Mouse (Mus musculus) cerebellum, adult 9-11 months (tissue): Measurements from ENCODE around the gene Mospd1.

Experiments used
- DNase-seq: peaks from one replicate; pipeline ENCODE4 v3.0.0; 2022

Gene Mospd1

GRCm38 (mm10) chrX:53370366-53370740 is at the start of gene Mospd1:
Mospd1 (minus strand) TSS chrX:53370502.
- DNase-seq, result peak; percentile 83

GRCm38 (mm10) chrX:53386362-53386761 is 16.1 kb upstream of the Mospd1 start:
- DNase-seq, result no peak

- DNase-seq, result no peak
Observed at GRCm38 (mm10) chrX:53383122-53383521, 12.8 kb upstream of the Mospd1 start.

- DNase-seq, result peak; percentile 20
Observed at GRCm38 (mm10) chrX:53369534-53370365, 552 bp downstream of the Mospd1 start.

- DNase-seq, result no peak
Observed at GRCm38 (mm10) chrX:53364668-53365383, 5.5 kb downstream of the Mospd1 start.

GRCm38 (mm10) chrX:53348374-53348773 is 21.9 kb downstream of the Mospd1 start:
- no peak for DNase-seq

GRCm38 (mm10) chrX:53341531-53341930 is 28.8 kb downstream of the Mospd1 start:
- peak; percentile 10 for DNase-seq

- no peak for DNase-seq
Observed at GRCm38 (mm10) chrX:53337355-53337754, 32.9 kb downstream of the Mospd1 start.

GRCm38 (mm10) chrX:53330396-53330795 is 39.9 kb downstream of the Mospd1 start:
- no peak for DNase-seq

GRCm38 (mm10) chrX:53321111-53321510 is 49.2 kb downstream of the Mospd1 start:
- no peak for DNase-seq

- DNase-seq, result no peak
Observed at GRCm38 (mm10) chrX:53320564-53320963, 49.7 kb downstream of the Mospd1 start.
